Mouse (Mus musculus): ENCODE data around the gene Fam169a. TPM values are rescaled to one million over a fixed set of nuclear protein-coding genes. Genes with fewer than 3 reads are reported as not detected.

Gene Fam169a
- polyA plus RNA-seq (2017; shearing (Covaris generic)) = under 1 TPM; 0.11 to 0.48 TPM

DNA sequence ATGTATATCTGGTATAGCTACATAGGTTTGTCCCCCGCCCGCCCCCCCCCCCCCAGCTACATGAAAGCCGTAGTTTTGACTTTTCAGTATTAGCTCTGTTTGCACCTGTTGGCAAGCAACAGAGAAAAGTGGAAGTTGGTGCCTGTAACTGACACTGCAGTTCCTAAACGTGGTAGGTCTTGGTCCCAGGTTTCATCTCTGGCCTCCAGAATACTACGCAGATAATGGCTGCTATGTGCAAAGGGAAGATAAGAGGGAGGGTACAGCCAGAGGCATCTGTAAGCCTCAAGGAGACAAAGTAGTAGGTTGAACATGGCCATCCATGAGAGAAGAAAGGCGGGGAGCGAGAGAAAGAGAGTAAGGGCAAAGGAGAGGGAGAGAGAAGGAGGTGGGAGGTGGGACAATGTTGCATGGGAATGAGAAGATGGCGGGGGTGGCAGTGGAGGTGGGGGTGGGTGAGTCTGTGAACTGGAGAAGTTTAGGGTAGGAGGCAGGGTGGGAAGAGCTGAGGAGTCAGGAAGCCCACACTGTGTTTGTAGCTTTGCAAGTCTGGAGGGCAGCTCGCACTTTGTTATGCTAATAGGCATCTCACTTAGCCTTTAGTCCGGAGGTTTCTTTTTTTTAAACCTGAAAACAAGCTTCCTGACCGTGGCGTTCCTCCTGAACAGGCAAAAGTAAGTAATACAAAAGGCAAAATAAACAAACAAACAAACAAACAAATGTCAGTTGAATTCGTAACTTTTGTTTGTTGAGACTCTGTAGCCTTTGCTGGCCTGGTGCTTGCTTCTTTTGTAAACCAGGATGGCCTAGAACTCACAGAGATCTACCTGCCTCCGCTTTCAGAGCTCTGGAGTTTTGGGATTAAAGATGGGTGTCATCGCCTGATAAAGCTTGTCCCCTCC, at the start of gene Fam169a:
TSS of gene Fam169a (plus strand) at position 638 of the 902 bp plus-strand sequence.

GRCm38 (mm10) chr13:97034262-97034661, 32.8 kb upstream of the Fam169a start, which contains the start of gene 1700029F12Rik:
1700029F12Rik (minus strand) TSS chr13:97034362.

GRCm38 (mm10) chr13:97099187-97099852, 32.2 kb downstream of the Fam169a start, which contains the start of gene Gm6169:
Gm6169 (minus strand) TSS chr13:97099237.

DNA sequence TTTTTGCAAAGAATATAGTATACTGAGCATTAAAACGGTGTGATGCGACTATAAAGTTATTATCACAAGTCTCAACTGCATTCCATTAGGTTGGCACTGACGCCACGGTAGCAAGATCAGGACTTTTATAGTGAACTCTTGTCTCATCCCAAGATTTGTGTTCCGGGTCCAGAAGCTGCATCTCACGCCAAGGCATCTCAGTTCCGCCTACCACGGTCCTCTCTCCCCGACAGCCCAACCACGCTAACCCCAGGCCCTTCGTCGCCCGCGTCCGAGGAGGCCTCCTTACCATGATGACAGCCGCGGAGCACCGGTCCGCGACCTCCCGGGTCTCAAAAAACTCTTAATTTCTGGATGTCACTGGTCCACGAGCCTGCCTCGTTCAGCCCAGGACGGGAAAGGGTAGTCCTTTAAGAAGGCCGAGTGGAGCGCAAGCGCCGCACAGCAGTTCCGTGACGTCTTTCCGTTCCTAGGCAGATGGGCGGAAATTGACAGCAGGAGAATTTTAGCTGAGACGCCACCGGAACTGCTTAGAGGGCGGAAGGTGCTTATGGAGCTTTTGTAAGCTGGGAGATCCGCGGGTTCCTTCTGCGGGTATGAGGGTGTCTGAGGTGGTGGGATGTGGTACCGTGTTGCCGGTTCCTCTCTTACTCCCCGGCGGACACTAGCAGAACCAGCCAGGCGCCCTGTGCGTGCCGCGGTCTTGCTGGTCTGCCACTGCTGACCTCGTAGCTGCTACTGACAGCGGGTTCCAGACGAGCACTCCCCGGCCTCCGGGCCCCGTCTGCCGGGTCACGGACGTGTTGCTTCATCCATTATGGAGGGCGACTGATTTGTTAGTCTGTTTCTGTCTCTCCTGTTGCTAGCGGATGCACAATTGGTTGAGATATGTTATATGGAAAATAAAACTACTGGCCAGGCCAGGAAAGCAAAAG, 70.6 kb downstream of the Fam169a start, which contains the start of the genes Gfm2 and Nsa2:
TSS of gene Gfm2 (plus strand) at position 472 of the 935 bp plus-strand sequence.
TSS of gene Nsa2 (minus strand) at position 472 of the 935 bp plus-strand sequence.

Other genes with a start within 250 kb of the Fam169a start
- gene Gcnt4, start 142.6 kb upstream of the Fam169a start, polyA plus RNA-seq (2017; shearing (Covaris generic)) = not detected
- not detected for gene 1700029F12Rik, start 32.9 kb upstream of the Fam169a start, polyA plus RNA-seq (2017; shearing (Covaris generic))
- 1 to 10 TPM; 3.9 to 5.7 TPM for gene Gm6169, start 32.0 kb downstream of the Fam169a start, polyA plus RNA-seq (2017; shearing (Covaris generic))
- 10 to 100 TPM; 30.5 to 30.8 TPM for gene Gfm2, start 70.7 kb downstream of the Fam169a start, polyA plus RNA-seq (2017; shearing (Covaris generic))
- gene Nsa2, start 70.7 kb downstream of the Fam169a start, polyA plus RNA-seq (2017; shearing (Covaris generic)) = 100 to 1,000 TPM in 1 of 2 experiments, 10 to 100 TPM in 1; 83.4 to 107 TPM
- 100 to 1,000 TPM in 1 of 2 experiments, 10 to 100 TPM in 1; 78.3 to 112 TPM for gene Hexb, start 131.1 kb downstream of the Fam169a start, polyA plus RNA-seq (2017; shearing (Covaris generic))
- under 1 TPM; 0.33 to 0.38 TPM for gene Enc1, start 173.8 kb downstream of the Fam169a start, polyA plus RNA-seq (2017; shearing (Covaris generic))

All from activated CD4-positive, CD25-positive, alpha-beta regulatory T cell (primary cell).